Mouse (Mus musculus) midbrain, embryonic 15.5 days (tissue): Measurements from ENCODE around the gene Pnpo. TPM values are rescaled to one million over a fixed set of nuclear protein-coding genes. Genes with fewer than 3 reads are reported as not detected.

Experiments used
- ATAC-seq: fragments of 200-750 bp; cut with Nextera tagmentation; replicated peaks from 2 replicates; pipeline ENCODE4 v1.8.0; 2017; ENCODE audit warnings: moderate TSS enrichment
- H3K27ac ChIP-seq: fragments of 300-500 bp; sonication (generic); 2 replicates; pipeline ENCODE4 v1.5.1; 2015; ENCODE audit warnings: mild to moderate bottlenecking, inconsistent platforms
- H3K27me3 ChIP-seq: fragments of 300-500 bp; sonication (generic); replicated peaks from 2 replicates; pipeline ENCODE4 v1.6.1; 2015; ENCODE audit warnings: inconsistent platforms
- H3K36me3 ChIP-seq: fragments of 300-500 bp; sonication (generic); replicated peaks from 2 replicates; pipeline ENCODE4 v1.6.1; 2015; ENCODE audit warnings: inconsistent platforms
- H3K4me1 ChIP-seq: fragments of 300-500 bp; sonication (generic); 2 replicates; pipeline ENCODE4 v1.6.1; 2015; ENCODE audit warnings: inconsistent platforms
- H3K4me2 ChIP-seq: fragments of 300-500 bp; sonication (generic); 2 replicates; pipeline ENCODE4 v1.6.1; 2015; ENCODE audit warnings: inconsistent platforms, mild to moderate bottlenecking, moderate library complexity
- H3K4me3 ChIP-seq: fragments of 300-500 bp; sonication (generic); 2 replicates; pipeline ENCODE4 v1.5.1; 2015; ENCODE audit warnings: mild to moderate bottlenecking, inconsistent platforms
- H3K9ac ChIP-seq: fragments of 300-500 bp; sonication (generic); 2 replicates; pipeline ENCODE4 v1.6.1; 2015; ENCODE audit warnings: mild to moderate bottlenecking, inconsistent platforms
- H3K9me3 ChIP-seq: fragments of 300-500 bp; sonication (generic); 2 replicates; pipeline ENCODE4 v1.6.1; 2016; ENCODE audit warnings: inconsistent platforms
- WGBS: fragments of 180-500 bp; shearing (Covaris S2); methylation state at CpG from one replicate; pipeline ENCODE4 v1.1.7; 2015; ENCODE audit warnings: mixed read lengths; 5-methylcytosine and 5-hydroxymethylcytosine counted together
- polyA plus RNA-seq: library from polyadenylated mRNA; unstranded; fragments of >200 nt; fragmentation: Nextera tagmentation; extraction: Ambion mirVana; gene quantifications from 2 replicates; pipeline ENCODE4 v1.2.1, GENCODE M21; 2015

Gene Pnpo
- polyA plus RNA-seq, 1 experiment from 2014 or later = 28.7 TPM

DNA sequence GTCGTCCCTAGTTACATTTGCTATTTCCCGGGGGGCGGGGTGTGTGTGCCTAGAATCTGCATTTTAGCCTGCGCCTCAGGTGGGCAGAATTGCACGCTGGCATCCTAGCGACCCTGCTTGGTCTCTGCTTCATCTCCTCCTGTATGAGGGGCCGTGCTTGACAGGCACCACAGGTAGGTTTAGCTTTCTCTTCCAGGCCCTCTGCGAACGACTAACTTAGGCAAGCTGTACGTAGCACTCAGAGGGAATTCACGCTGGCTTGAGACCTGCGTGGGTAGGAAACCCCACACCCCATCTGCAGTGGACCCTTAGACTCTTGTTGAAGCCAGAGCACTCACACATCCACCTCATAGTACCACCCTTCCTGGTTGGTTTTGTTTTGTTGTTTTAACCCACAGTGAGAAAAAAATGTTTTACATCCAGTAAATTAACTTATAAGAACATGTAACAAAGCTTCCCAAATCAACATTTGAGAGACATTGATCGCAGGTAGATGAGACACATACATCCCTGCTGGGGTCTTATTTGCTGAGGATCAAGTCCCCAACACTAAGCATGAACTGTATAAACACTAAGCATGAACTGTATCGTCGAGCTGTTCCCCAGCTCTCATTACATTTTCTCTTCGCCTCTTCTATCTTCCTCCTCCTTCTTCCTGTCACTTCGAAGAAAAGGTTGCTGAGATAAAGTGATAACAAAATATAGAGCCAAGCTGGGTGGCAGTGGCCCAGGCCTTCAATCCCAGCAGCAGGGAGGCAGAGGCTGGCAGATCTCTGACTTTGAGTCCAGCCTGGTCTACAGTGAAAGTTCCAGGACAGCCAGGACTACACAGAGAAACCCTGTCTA, 34.8 kb upstream of the Pnpo start:
- no peaks in the 10 kb centered on the region for H3K27me3 ChIP-seq
- H3K27ac ChIP-seq = peak overlapping the region; percentile 87
- no peaks in the 10 kb centered on the region for H3K36me3 ChIP-seq
- H3K9ac ChIP-seq = peak overlapping the region; percentile 65
- no peak for ATAC-seq
- H3K4me2 ChIP-seq = peak overlapping the region; percentile 86
- H3K9me3 ChIP-seq = no peaks in the 10 kb centered on the region
- WGBS = 32% methylated on average over 17 of the region's 17 CpGs
- H3K4me3 ChIP-seq = peak overlapping the region; percentile 59
- H3K4me1 ChIP-seq = peaks cover 31% of the 10 kb centered on the region

GRCm38 (mm10) chr11:96977606-96978400, 34.0 kb upstream of the Pnpo start:
- Histone ChIP-seq H3K27me3 (no peaks in the 10 kb centered on the region), H3K4me1 (peaks cover 39% of the 10 kb centered on the region), H3K27ac (peak overlapping the region; percentile 98), H3K36me3 (no peaks in the 10 kb centered on the region), H3K4me2 (peak overlapping the region; percentile 86), H3K9me3 (no peaks in the 10 kb centered on the region), H3K9ac (peak overlapping the region; percentile 91), H3K4me3 (peak overlapping the region; percentile 91)
- peak; percentile 98 for ATAC-seq
- under 1% methylated on average over 45 of the region's 45 CpGs for WGBS

GRCm38 (mm10) chr11:96976911-96977591, 33.3 kb upstream of the Pnpo start:
- ATAC-seq = peak; percentile 76
- peak overlapping the region; percentile 67 for H3K4me2 ChIP-seq
- H3K36me3 ChIP-seq = no peaks in the 10 kb centered on the region
- H3K27ac ChIP-seq = peak overlapping the region; percentile 98
- H3K27me3 ChIP-seq = no peaks in the 10 kb centered on the region
- H3K4me1 ChIP-seq = peaks cover 41% of the 10 kb centered on the region
- WGBS = under 1% methylated on average over 50 of the region's 50 CpGs
- peak overlapping the region; percentile 91 for H3K9ac ChIP-seq
- H3K9me3 ChIP-seq = no peaks in the 10 kb centered on the region
- peak overlapping the region; percentile 91 for H3K4me3 ChIP-seq

DNA sequence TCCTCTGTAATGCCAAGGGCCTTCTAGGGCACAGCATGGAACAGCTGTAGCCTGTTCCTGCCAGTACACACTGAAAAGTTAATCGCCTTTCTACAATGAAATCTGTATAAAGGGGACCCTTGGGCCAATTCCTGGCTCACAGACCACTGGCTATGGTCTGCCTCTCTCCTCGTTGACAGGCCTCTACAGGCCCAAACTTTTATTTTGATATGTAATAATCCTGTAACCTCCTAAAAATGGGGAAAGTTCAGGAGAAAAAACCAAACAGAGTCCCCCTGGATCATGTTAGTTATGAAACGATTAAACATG, 32.5 kb upstream of the Pnpo start:
- peak overlapping the region; percentile 91 for H3K4me3 ChIP-seq
- peak overlapping the region; percentile 98 for H3K27ac ChIP-seq
- 47% methylated on average over 3 of the region's 3 CpGs for WGBS
- no peaks in the 10 kb centered on the region for H3K27me3 ChIP-seq
- H3K4me2 ChIP-seq = peak overlapping the region; percentile 67
- no peaks in the 10 kb centered on the region for H3K36me3 ChIP-seq
- no peak for ATAC-seq
- H3K9ac ChIP-seq = peak overlapping the region; percentile 91
- H3K4me1 ChIP-seq = peaks cover 40% of the 10 kb centered on the region
- no peaks in the 10 kb centered on the region for H3K9me3 ChIP-seq

DNA sequence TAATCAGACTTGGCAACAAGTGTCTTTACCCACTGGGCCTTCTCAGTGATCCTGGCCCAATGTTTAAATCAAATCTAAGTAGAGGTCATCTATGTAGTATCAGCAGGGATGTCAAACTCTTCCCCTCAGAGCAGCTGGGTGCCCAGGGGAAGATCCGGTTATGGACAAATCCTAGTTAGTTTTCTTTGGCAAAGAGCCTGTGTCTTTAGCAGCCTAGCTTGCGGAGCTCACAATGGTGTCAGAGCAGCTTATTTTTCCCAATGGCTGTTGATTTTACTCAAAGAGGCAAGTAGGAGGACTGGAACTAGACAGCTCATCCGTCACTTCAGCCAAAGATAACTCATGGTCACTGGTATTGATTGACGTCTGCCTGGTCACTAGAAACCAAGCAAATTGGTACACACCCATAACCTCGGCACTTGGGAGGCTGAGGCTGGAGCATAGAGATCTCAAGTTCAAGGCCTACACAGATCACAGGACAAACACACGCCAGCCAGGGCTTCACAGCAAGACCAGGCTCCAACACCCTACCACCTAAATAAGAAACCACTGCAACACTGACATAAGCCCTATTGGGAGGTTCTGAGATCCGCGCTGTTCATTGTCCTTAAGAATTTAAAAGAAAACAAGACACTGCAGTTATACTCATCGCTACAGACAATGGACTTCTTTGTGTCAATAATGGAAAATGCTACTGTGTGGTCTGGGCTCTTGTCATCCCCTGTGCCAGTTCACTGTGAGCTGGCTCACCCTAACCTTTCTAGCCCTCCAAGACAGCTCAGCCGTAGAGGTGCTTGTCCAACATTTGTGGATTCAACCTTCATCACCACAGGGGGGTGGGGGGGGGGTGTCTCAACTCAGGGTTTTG, 32.0 kb upstream of the Pnpo start:
- H3K4me1 ChIP-seq = peaks cover 40% of the 10 kb centered on the region
- peak overlapping the region; percentile 91 for H3K4me3 ChIP-seq
- ATAC-seq = no peak
- no peaks in the 10 kb centered on the region for H3K36me3 ChIP-seq
- peak overlapping the region; percentile 67 for H3K4me2 ChIP-seq
- H3K27ac ChIP-seq = 0 out of 2 replicates have a peak overlapping the region, but pooled peaks have one; percentile 98
- 80% methylated on average over 10 of the region's 10 CpGs for WGBS
- H3K27me3 ChIP-seq = no peaks in the 10 kb centered on the region
- H3K9me3 ChIP-seq = no peaks in the 10 kb centered on the region
- H3K9ac ChIP-seq = peak overlapping the region; percentile 91

DNA sequence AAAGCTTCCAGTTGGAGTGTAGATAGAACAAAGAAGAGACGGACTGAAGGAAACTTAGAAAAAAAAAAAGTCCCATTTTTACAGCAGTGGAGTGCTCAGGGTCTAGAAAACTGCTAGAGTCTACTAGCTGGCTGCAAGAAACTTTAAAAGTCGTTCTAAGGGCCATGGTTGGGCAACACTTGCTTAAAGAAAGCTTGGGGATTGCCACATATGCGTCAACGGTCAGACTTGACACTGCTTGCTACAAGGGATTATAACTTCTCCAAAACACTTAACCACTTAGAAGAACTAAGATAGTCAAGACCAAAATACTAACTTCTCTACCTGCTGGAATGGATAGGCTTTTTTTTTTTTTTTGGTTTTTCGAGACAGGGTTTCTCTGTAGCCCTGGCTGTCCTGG, 31.0 kb upstream of the Pnpo start:
- Histone ChIP-seq H3K4me3 (no peak overlapping the region), H3K27me3 (no peaks in the 10 kb centered on the region), H3K27ac (no peak overlapping the region), H3K36me3 (no peaks in the 10 kb centered on the region), H3K4me1 (peaks cover 40% of the 10 kb centered on the region), H3K9ac (no peak overlapping the region), H3K9me3 (no peaks in the 10 kb centered on the region), H3K4me2 (no peak overlapping the region)
- ATAC-seq = no peak
- WGBS = 87% methylated on average over 5 of the region's 5 CpGs

DNA sequence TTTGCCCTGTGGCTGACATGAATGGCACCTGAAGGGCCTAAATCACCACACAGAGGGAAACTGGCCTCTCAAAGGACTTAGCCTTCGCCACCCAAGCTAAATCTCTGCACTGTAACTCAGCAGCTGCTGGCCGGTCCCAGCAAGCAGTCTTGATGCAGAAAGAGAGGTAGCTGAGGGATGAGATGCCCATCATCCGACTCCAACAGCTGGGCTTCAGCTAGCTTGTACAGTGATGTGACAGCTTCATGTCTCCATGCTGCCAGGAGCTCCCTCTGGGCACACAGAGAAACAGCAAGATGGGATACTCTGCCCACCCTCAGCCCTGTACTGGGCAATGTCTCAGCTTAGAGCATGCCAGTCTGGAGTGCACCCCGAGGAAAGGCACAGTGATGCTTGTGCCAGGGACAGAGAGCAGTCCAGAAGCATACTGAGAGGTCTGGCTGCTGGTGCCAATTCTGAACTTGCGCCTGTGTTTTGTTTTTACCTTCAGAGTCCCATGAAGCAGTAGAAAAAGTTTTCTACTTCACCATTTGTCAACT, 29.7 kb upstream of the Pnpo start:
- Histone ChIP-seq H3K27me3 (no peaks in the 10 kb centered on the region), H3K4me1 (peaks cover 45% of the 10 kb centered on the region), H3K4me2 (no peak overlapping the region), H3K4me3 (no peak overlapping the region), H3K9ac (0 out of 2 replicates have a peak overlapping the region, but pooled peaks have one; percentile 12), H3K9me3 (no peaks in the 10 kb centered on the region), H3K27ac (peak overlapping the region; percentile 61), H3K36me3 (no peaks in the 10 kb centered on the region)
- 62% methylated on average over 5 of the region's 5 CpGs for WGBS
- ATAC-seq = no peak

- Histone ChIP-seq H3K27ac (peak overlapping the region; percentile 61; the same call in 1 of the 2 replicates), H3K4me1 (peaks cover 41% of the 10 kb centered on the region), H3K4me2 (no peak overlapping the region), H3K27me3 (no peaks in the 10 kb centered on the region), H3K9ac (no peak overlapping the region), H3K9me3 (no peaks in the 10 kb centered on the region), H3K4me3 (no peak overlapping the region), H3K36me3 (no peaks in the 10 kb centered on the region)
- ATAC-seq = no peak
- WGBS = 63% methylated on average over 5 of the region's 5 CpGs
These were observed 29.1 kb upstream of the Pnpo start for GRCm38 (mm10) chr11:96972906-96973305.

DNA sequence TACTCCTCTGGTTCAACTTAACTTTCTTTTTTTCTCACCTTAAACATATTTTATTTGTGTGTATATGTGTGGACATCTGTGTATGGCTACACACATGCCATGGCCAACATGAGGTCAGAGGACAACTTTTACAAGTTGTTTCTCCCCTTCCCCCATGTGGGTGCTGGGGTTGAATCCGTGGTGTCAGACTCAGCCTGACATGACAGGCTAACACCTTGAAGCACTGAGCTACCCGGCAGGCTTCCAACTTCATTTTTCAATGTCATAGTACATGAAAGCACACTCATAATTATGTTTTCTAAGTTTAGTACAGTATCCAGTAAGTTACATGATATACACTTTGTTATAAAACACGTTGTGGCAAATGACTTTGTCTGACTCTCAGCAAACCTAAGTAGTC, 26.6 kb upstream of the Pnpo start:
- H3K9ac ChIP-seq = no peak overlapping the region
- ATAC-seq = no peak
- H3K36me3 ChIP-seq = no peaks in the 10 kb centered on the region
- H3K4me1 ChIP-seq = peaks cover 28% of the 10 kb centered on the region
- no peak overlapping the region for H3K4me3 ChIP-seq
- 86% methylated on average over 3 of the region's 3 CpGs for WGBS
- no peak overlapping the region for H3K27ac ChIP-seq
- H3K4me2 ChIP-seq = no peak overlapping the region
- no peaks in the 10 kb centered on the region for H3K9me3 ChIP-seq
- no peaks in the 10 kb centered on the region for H3K27me3 ChIP-seq

DNA sequence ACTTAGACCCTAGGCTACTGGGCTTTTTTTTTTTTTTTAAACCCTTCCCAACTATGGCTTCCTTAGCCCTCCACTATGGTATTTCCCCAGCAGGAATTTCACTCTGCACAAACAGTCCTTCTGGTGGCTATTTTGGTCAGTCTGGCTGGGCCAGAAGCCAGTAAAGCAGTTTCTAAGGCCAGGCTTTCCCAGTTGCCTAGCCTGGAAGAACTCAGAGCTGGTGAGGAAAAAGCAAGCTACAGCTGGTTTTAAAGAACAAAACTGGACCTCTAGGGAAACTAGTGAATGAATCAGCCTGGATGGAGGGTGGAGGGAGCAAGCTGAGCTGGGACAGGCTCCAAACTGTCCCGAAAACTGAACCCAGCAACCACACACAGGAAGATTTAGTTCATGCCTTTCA, 26.0 kb upstream of the Pnpo start:
- Histone ChIP-seq H3K4me2 (no peak overlapping the region), H3K9ac (no peak overlapping the region), H3K4me1 (peaks cover 28% of the 10 kb centered on the region), H3K27me3 (no peaks in the 10 kb centered on the region), H3K36me3 (no peaks in the 10 kb centered on the region), H3K4me3 (no peak overlapping the region), H3K27ac (0 out of 2 replicates have a peak overlapping the region, but pooled peaks have one; percentile 13), H3K9me3 (no peaks in the 10 kb centered on the region)
- no peak for ATAC-seq
- WGBS = 62% methylated on average over 1 of the region's 1 CpGs

- ATAC-seq = no peak
- H3K9ac ChIP-seq = no peak overlapping the region
- no peak overlapping the region for H3K4me3 ChIP-seq
- H3K27me3 ChIP-seq = no peaks in the 10 kb centered on the region
- H3K36me3 ChIP-seq = no peaks in the 10 kb centered on the region
- peaks cover 28% of the 10 kb centered on the region for H3K4me1 ChIP-seq
- H3K4me2 ChIP-seq = no peak overlapping the region
- no peaks in the 10 kb centered on the region for H3K9me3 ChIP-seq
- 64% methylated on average over 5 of the region's 5 CpGs for WGBS
- 0 out of 2 replicates have a peak overlapping the region, but pooled peaks have one; percentile 13 for H3K27ac ChIP-seq
These were observed 25.5 kb upstream of the Pnpo start for GRCm38 (mm10) chr11:96969280-96969722.
